Mouse (Mus musculus): ENCODE data around the gene Kat6b. TPM values are rescaled to one million over a fixed set of nuclear protein-coding genes. Genes with fewer than 3 reads are reported as not detected.

Kat6b gene
- polyA plus RNA-seq, 1 experiment from 2014 or later = 25.7 TPM

- H3K36me3 ChIP-seq (replicated peaks; ENCODE audit: control insufficient read depth, insufficient read depth) = peaks cover 4% of the 10 kb centered on the region
- DNase-seq (ENCODE audit: low spot score) = no peak
- peak overlapping the region; percentile 56; the same call in 1 of the 2 replicates for H3K27ac ChIP-seq
- ATAC-seq (ENCODE audit: low FRiP score) = no peak
- no peaks in the 10 kb centered on the region for H3K27me3 ChIP-seq (ENCODE audit: control insufficient read depth, insufficient read depth, low read length)
- H3K4me2 ChIP-seq (replicated peaks) = no peak overlapping the region
- 53% methylated on average over 3 of the region's 3 CpGs for WGBS
- no peak overlapping the region for H3K9ac ChIP-seq
- no peak overlapping the region for H3K4me3 ChIP-seq (replicated peaks; ENCODE audit: low read length)
- H3K4me1 ChIP-seq (replicated peaks; ENCODE audit: control insufficient read depth, insufficient read depth, low read length) = peaks cover 25% of the 10 kb centered on the region
- no peaks in the 10 kb centered on the region for H3K9me3 ChIP-seq (ENCODE audit: control insufficient read depth, low read length)
These were observed 42.7 kb downstream of the Kat6b start for GRCm38 (mm10) chr14:21523851-21524441.

DNA sequence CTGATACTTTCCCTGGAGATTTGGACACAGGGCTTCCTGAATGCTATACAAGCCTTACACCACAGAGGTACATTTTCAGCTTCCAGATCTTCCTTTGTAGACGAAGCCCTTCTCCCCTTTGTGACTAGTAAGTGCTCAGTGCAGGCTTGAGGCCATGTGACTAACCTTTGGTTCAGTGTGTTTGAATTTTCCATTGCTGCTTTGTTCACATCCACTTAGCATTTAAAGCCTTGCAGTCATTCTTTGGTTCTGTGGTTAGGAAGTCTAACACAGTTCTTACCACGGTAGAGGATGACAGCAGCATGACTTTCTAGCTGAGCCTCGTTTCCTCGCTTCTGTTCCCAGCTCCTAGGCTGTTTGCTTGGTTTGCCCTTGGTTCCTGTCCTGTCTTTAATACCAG lies 44.4 kb downstream of the Kat6b start:
- no peak overlapping the region for H3K27ac ChIP-seq
- H3K27me3 ChIP-seq (ENCODE audit: control insufficient read depth, insufficient read depth, low read length) = no peaks in the 10 kb centered on the region
- H3K36me3 ChIP-seq (replicated peaks; ENCODE audit: control insufficient read depth, insufficient read depth) = no peaks in the 10 kb centered on the region
- WGBS = 51% methylated on average over 4 of the region's 4 CpGs
- no peak overlapping the region for H3K4me3 ChIP-seq (replicated peaks; ENCODE audit: low read length)
- no peaks in the 10 kb centered on the region for H3K9me3 ChIP-seq (ENCODE audit: control insufficient read depth, low read length)
- H3K4me2 ChIP-seq (replicated peaks) = no peak overlapping the region
- H3K9ac ChIP-seq = no peak overlapping the region
- peaks cover 23% of the 10 kb centered on the region for H3K4me1 ChIP-seq (replicated peaks; ENCODE audit: control insufficient read depth, insufficient read depth, low read length)
- DNase-seq (ENCODE audit: low spot score) (no peak), ATAC-seq (ENCODE audit: low FRiP score) (no peak)

DNA sequence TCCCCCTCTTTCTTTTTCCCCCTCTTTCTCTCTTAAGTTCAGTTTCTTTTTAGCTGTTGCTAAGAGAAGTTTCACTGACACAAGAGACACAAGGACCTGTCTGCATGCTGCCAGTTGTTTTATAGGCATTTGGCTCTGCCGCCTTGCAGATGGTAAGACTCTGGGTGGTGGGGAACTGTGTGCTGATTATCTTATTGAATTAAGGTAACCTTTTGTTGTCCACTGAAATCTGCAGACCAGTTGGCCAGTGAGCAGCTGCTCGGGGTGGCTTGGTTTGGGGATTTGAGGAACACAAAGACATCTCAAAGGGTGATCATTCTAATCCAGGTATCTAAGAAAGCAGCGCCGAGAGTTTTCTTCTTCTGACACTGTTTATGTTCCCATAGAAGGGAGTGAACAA lies 52.3 kb downstream of the Kat6b start:
- H3K4me1 ChIP-seq (replicated peaks; ENCODE audit: control insufficient read depth, insufficient read depth, low read length) = peaks cover 23% of the 10 kb centered on the region
- no peaks in the 10 kb centered on the region for H3K36me3 ChIP-seq (replicated peaks; ENCODE audit: control insufficient read depth, insufficient read depth)
- no peak overlapping the region for H3K4me3 ChIP-seq (replicated peaks; ENCODE audit: low read length)
- no peak overlapping the region for H3K9ac ChIP-seq
- H3K27ac ChIP-seq = 0 out of 2 replicates have a peak overlapping the region, but pooled peaks have one; percentile 5
- no peaks in the 10 kb centered on the region for H3K27me3 ChIP-seq (ENCODE audit: control insufficient read depth, insufficient read depth, low read length)
- no peak for ATAC-seq (ENCODE audit: low FRiP score)
- no peak overlapping the region for H3K4me2 ChIP-seq (replicated peaks)
- DNase-seq (ENCODE audit: low spot score) = no peak
- H3K9me3 ChIP-seq (ENCODE audit: control insufficient read depth, low read length) = no peaks in the 10 kb centered on the region
- 56% methylated on average over 4 of the region's 4 CpGs for whole genome bisulfite sequencing

DNA sequence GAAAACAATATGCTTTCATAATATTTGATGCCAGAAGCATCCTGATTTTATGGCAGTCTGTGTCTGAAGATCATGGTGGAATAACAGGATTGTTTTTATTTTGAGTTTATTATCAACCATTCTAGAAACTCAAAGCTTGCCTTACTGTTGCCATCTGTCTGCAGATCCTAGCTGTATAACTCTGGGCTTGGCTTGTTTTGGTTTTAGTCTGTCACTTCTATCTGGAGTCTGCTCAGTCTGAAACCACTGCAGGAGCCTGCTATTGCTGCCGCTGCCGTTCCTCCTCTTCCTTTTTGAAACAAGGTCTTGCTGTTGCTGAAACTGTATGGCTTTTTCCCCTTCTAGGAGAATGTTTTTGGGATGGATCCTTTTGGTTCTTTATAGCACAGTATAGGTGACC lies 52.8 kb downstream of the Kat6b start:
- Histone ChIP-seq H3K4me2 (replicated peaks) (no peak overlapping the region), H3K9me3 (ENCODE audit: control insufficient read depth, low read length) (no peaks in the 10 kb centered on the region), H3K36me3 (replicated peaks; ENCODE audit: control insufficient read depth, insufficient read depth) (no peaks in the 10 kb centered on the region), H3K4me3 (replicated peaks; ENCODE audit: low read length) (no peak overlapping the region), H3K27me3 (ENCODE audit: control insufficient read depth, insufficient read depth, low read length) (no peaks in the 10 kb centered on the region), H3K4me1 (replicated peaks; ENCODE audit: control insufficient read depth, insufficient read depth, low read length) (peaks cover 19% of the 10 kb centered on the region), H3K27ac (peak overlapping the region; percentile 16; the same call in 1 of the 2 replicates), H3K9ac (no peak overlapping the region)
- WGBS = 81% methylated on average over 2 of the region's 2 CpGs
- ATAC-seq (ENCODE audit: low FRiP score) (no peak), DNase-seq (ENCODE audit: low spot score) (no peak)

DNA sequence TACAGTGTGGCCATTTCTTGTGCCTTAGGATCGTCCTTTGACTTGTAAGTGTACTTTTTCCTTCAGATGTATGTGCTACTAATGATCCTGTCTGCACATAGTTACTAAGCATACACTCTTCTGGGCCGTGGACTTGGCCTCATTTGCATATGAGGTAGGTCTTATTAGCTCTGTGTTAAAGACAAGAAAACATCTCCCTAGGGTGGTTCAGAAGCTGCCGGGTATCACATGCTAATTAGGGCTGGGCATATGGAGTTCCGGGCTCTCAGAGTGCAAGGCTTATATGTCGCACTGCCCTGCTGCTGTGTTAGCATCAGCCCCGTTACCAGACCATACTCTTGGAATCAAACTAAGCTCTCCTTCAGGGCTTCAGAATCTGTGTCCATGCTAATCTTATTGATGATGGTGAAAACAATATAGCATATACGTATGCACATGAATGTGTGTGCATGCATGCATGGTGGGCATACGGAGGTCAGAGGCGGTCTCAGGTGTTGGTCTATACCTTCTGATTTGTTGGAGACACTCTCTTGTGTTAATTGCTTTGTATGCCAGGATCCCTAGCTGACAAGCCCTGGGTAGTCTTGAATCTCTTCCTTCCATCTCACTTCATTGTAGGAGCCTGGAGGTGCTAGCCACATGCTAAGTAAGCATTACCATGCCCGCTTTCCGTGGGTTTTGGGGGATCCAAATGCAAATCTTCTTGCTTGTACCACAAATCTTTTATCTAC lies 53.5 kb downstream of the Kat6b start:
- H3K4me2 ChIP-seq (replicated peaks) = no peak overlapping the region
- DNase-seq (ENCODE audit: low spot score) = no peak
- ATAC-seq (ENCODE audit: low FRiP score) = peak; percentile 43; the same call in 1 of the 2 replicates
- H3K9ac ChIP-seq = no peak overlapping the region
- H3K4me1 ChIP-seq (replicated peaks; ENCODE audit: control insufficient read depth, insufficient read depth, low read length) = peaks cover 19% of the 10 kb centered on the region
- peak overlapping the region; percentile 16; the same call in 1 of the 2 replicates for H3K27ac ChIP-seq
- no peaks in the 10 kb centered on the region for H3K36me3 ChIP-seq (replicated peaks; ENCODE audit: control insufficient read depth, insufficient read depth)
- 53% methylated on average over 11 of the region's 11 CpGs for WGBS
- H3K27me3 ChIP-seq (ENCODE audit: control insufficient read depth, insufficient read depth, low read length) = no peaks in the 10 kb centered on the region
- no peak overlapping the region for H3K4me3 ChIP-seq (replicated peaks; ENCODE audit: low read length)
- H3K9me3 ChIP-seq (ENCODE audit: control insufficient read depth, low read length) = no peaks in the 10 kb centered on the region

- no peaks in the 10 kb centered on the region for H3K36me3 ChIP-seq (replicated peaks; ENCODE audit: control insufficient read depth, insufficient read depth)
- peaks cover 19% of the 10 kb centered on the region for H3K4me1 ChIP-seq (replicated peaks; ENCODE audit: control insufficient read depth, insufficient read depth, low read length)
- H3K4me3 ChIP-seq (replicated peaks; ENCODE audit: low read length) = no peak overlapping the region
- H3K9ac ChIP-seq = no peak overlapping the region
- no peak for DNase-seq (ENCODE audit: low spot score)
- H3K27me3 ChIP-seq (ENCODE audit: control insufficient read depth, insufficient read depth, low read length) = no peaks in the 10 kb centered on the region
- no peak overlapping the region for H3K4me2 ChIP-seq (replicated peaks)
- WGBS = 84% methylated on average over 11 of the region's 11 CpGs
- ATAC-seq (ENCODE audit: low FRiP score) = no peak
- H3K27ac ChIP-seq = no peak overlapping the region
- no peaks in the 10 kb centered on the region for H3K9me3 ChIP-seq (ENCODE audit: control insufficient read depth, low read length)
These were observed 55.4 kb downstream of the Kat6b start for GRCm38 (mm10) chr14:21536485-21537181.

GRCm38 (mm10) chr14:21537838-21538237 lies 56.6 kb downstream of the Kat6b start:
- Histone ChIP-seq H3K27me3 (ENCODE audit: control insufficient read depth, insufficient read depth, low read length) (no peaks in the 10 kb centered on the region), H3K27ac (no peak overlapping the region), H3K4me2 (replicated peaks) (no peak overlapping the region), H3K9ac (no peak overlapping the region), H3K4me1 (replicated peaks; ENCODE audit: control insufficient read depth, insufficient read depth, low read length) (peaks cover 19% of the 10 kb centered on the region), H3K36me3 (replicated peaks; ENCODE audit: control insufficient read depth, insufficient read depth) (peaks cover 6% of the 10 kb centered on the region; the same call in 1 of the 2 replicates), H3K9me3 (ENCODE audit: control insufficient read depth, low read length) (no peaks in the 10 kb centered on the region), H3K4me3 (replicated peaks; ENCODE audit: low read length) (no peak overlapping the region)
- no peak for DNase-seq (ENCODE audit: low spot score)
- WGBS = 91% methylated on average over 3 of the region's 3 CpGs
- no peak for ATAC-seq (ENCODE audit: low FRiP score)

DNA sequence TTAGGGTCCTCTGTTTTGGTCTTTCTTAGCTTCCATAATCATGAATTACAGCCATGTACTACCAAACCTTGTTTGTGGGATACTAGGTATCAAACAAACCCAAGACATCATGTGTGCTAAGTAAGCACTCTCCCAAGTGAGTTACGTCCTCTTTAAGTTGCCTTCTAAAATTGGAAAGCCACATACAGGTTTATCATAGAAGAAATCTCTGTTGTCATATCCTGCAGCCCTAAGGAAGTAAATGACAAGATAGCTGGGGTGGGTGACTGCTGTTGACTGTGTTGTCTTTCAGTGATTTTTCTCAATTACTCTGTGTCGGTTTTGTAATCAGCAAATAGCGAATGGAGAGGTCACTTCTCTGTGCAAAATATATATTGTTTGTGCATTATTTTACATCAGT lies 58.5 kb downstream of the Kat6b start:
- Histone ChIP-seq H3K4me3 (replicated peaks; ENCODE audit: low read length) (no peak overlapping the region), H3K27ac (no peak overlapping the region), H3K9ac (no peak overlapping the region), H3K4me1 (replicated peaks; ENCODE audit: control insufficient read depth, insufficient read depth, low read length) (peaks cover 7% of the 10 kb centered on the region), H3K4me2 (replicated peaks) (no peak overlapping the region), H3K9me3 (ENCODE audit: control insufficient read depth, low read length) (no peaks in the 10 kb centered on the region), H3K27me3 (ENCODE audit: control insufficient read depth, insufficient read depth, low read length) (no peaks in the 10 kb centered on the region), H3K36me3 (replicated peaks; ENCODE audit: control insufficient read depth, insufficient read depth) (peaks cover 6% of the 10 kb centered on the region; the same call in 1 of the 2 replicates)
- ATAC-seq (ENCODE audit: low FRiP score) = no peak
- no peak for DNase-seq (ENCODE audit: low spot score)
- 90% methylated on average over 3 of the region's 3 CpGs for WGBS

- Histone ChIP-seq H3K4me3 (replicated peaks; ENCODE audit: low read length) (no peak overlapping the region), H3K36me3 (replicated peaks; ENCODE audit: control insufficient read depth, insufficient read depth) (peaks cover 6% of the 10 kb centered on the region; the same call in 1 of the 2 replicates), H3K27me3 (ENCODE audit: control insufficient read depth, insufficient read depth, low read length) (no peaks in the 10 kb centered on the region), H3K4me2 (replicated peaks) (no peak overlapping the region), H3K9me3 (ENCODE audit: control insufficient read depth, low read length) (no peaks in the 10 kb centered on the region), H3K4me1 (replicated peaks; ENCODE audit: control insufficient read depth, insufficient read depth, low read length) (peaks cover 6% of the 10 kb centered on the region), H3K27ac (no peak overlapping the region), H3K9ac (no peak overlapping the region)
- WGBS = 60% methylated on average over 3 of the region's 3 CpGs
- ATAC-seq (ENCODE audit: low FRiP score) (no peak), DNase-seq (ENCODE audit: low spot score) (no peak)
These were observed 59.1 kb downstream of the Kat6b start for GRCm38 (mm10) chr14:21540361-21540760.
